In genomic region chrX:7102280-7102679, GRCm38 (mm10) we compare ENCODE assay signal across 26 mouse cellular contexts. TPM values are rescaled to one million over a fixed set of nuclear protein-coding genes. Genes with fewer than 3 reads are reported as not detected.
DNase-seq lines count a peak whose midpoint lies in the region; ATAC-seq and TF ChIP-seq lines count a peak whose summit lies in the region.
"Had no signal": no experiment of that assay in that cellular context is flagged by ENCODE, and none has a peak within 500 bp of the region (broad histone marks: within the 10 kb centered on the region; RNA-seq: fewer than 3 reads in every experiment).

No protein-coding gene starts in this region.

- TF ChIP-seq CTCF in lung, embryonic 14.5 days (IDR thresholded peaks at IDR 0.05; ENCODE audit: low read depth): no peak; the same call in 1 of the 2 replicates
- peak in 1 of 2 experiments; percentile 45; a peak in 2 of 4 replicates for TF ChIP-seq CTCF in CH12.LX (conservative IDR thresholded peaks at IDR 0.05 in 1 of 2, IDR thresholded peaks at IDR 0.05 in 1 of 2; ENCODE audit: low read depth in 2 of 2, low read length in 2 of 2)

- TF ChIP-seq RAD21 in CH12.LX (IDR thresholded peaks at IDR 0.05; ENCODE audit: low read depth, low read length): peak; percentile 46

- no peaks in the 10 kb centered on the region for H3K9me3 ChIP-seq in hindbrain, embryonic 16.5 days (ENCODE audit: control insufficient read depth, low read length)
- no peaks in the 10 kb centered on the region for H3K9me3 ChIP-seq in hindbrain, embryonic 12.5 days (replicated peaks)
- no peaks in the 10 kb centered on the region for H3K9me3 ChIP-seq in lung, embryonic 14.5 days (ENCODE audit: low read depth, low read length)
- H3K9me3 ChIP-seq in CH12.LX (replicated peaks; ENCODE audit: low read length): no peaks in the 10 kb centered on the region
- H3K9me3 ChIP-seq: embryonic facial prominence, embryonic 10.5 days; forebrain, embryonic 13.5 days; heart, embryonic 15.5 days; kidney, embryonic 15.5 days; lung, embryonic 15.5 days had no signal

- ATAC-seq in hindbrain, embryonic 16.5 days: 0 out of 2 replicates have a peak, but pooled peaks have one; percentile 37
- ATAC-seq in hindbrain, embryonic 12.5 days (ENCODE audit: low FRiP score): no peak
- no peak for ATAC-seq in lung, embryonic 14.5 days (ENCODE audit: insufficient read depth)
- ATAC-seq in monocyte, adult 5-6 weeks (replicated peaks; ENCODE audit: insufficient number of reproducible peaks, low FRiP score, low TSS enrichment, poor library complexity, severe bottlenecking): no peak
- ATAC-seq: forebrain, embryonic 13.5 days; intestine, embryonic 16.5 days; midbrain, embryonic 16.5 days had no signal

- in situ Hi-C loops in CH12.LX (cut with MboI; ENCODE audit: low pct_ligation_motif_present, low pct_unique_long_range_greater_than_20kb, low sequenced_read_pairs): no loop called here

- dilution Hi-C loops in CH12.LX (cut with MboI; ENCODE audit: extremely low pct_ligation_motif_present, extremely low pct_unique_long_range_greater_than_20kb, low sequenced_read_pairs): no loop called here

- H3K79me2 ChIP-seq in CH12.LX (replicated peaks; ENCODE audit: control insufficient read depth, extremely low read depth, insufficient read depth, poor library complexity, severe bottlenecking): no peaks in the 10 kb centered on the region

- H3K4me2 ChIP-seq in hindbrain, embryonic 16.5 days (ENCODE audit: low read length): no peak overlapping the region
- no peak overlapping the region for H3K4me2 ChIP-seq in hindbrain, embryonic 12.5 days (replicated peaks)
- no peak overlapping the region for H3K4me2 ChIP-seq in lung, embryonic 14.5 days
- H3K4me2 ChIP-seq in CH12.LX (ENCODE audit: insufficient read depth, low read depth, poor library complexity, severe bottlenecking): no peak overlapping the region
- H3K4me2 ChIP-seq: forebrain, embryonic 13.5 days; heart, embryonic 15.5 days; kidney, embryonic 15.5 days; liver, embryonic 11.5 days; lung, embryonic 15.5 days had no signal

- H3K4me3 ChIP-seq in hindbrain, embryonic 16.5 days (ENCODE audit: low read length): no peak overlapping the region
- H3K4me3 ChIP-seq in hindbrain, embryonic 12.5 days: no peak overlapping the region
- no peak overlapping the region for H3K4me3 ChIP-seq in lung, embryonic 14.5 days (ENCODE audit: low read depth, low read length)
- no peak overlapping the region for H3K4me3 ChIP-seq in CH12.LX (replicated peaks in 1 of 3; ENCODE audit: low read depth in 2 of 3, low read length in 2 of 3, poor library complexity in 1 of 3)
- H3K4me3 ChIP-seq: embryonic facial prominence, embryonic 10.5 days; forebrain, embryonic 13.5 days; heart, embryonic 15.5 days; kidney, embryonic 15.5 days; lung, embryonic 15.5 days had no signal

- H3K27ac ChIP-seq in hindbrain, embryonic 16.5 days (ENCODE audit: low read depth, low read length): no peak overlapping the region
- H3K27ac ChIP-seq in hindbrain, embryonic 12.5 days: no peak overlapping the region
- no peak overlapping the region for H3K27ac ChIP-seq in lung, embryonic 14.5 days (ENCODE audit: low read depth)
- H3K27ac ChIP-seq in CH12.LX (ENCODE audit: insufficient read depth, low read depth): no peak overlapping the region
- H3K27ac ChIP-seq: embryonic facial prominence, embryonic 10.5 days; forebrain, embryonic 13.5 days; heart, embryonic 15.5 days; kidney, embryonic 15.5 days; lung, embryonic 15.5 days had no signal

- H3K27me3 ChIP-seq in hindbrain, embryonic 16.5 days (replicated peaks; ENCODE audit: control insufficient read depth, insufficient read depth, low read length): no peaks in the 10 kb centered on the region
- no peaks in the 10 kb centered on the region for H3K27me3 ChIP-seq in hindbrain, embryonic 12.5 days
- H3K27me3 ChIP-seq in lung, embryonic 14.5 days (ENCODE audit: insufficient read depth, low read length): no peaks in the 10 kb centered on the region
- no peaks in the 10 kb centered on the region for H3K27me3 ChIP-seq in CH12.LX (replicated peaks)
- no peaks in the 10 kb centered on the region for H3K27me3 ChIP-seq in splenic B cell, adult 2 months (ENCODE audit: control insufficient read depth, insufficient read depth, low read length, poor library complexity, severe bottlenecking)
- H3K27me3 ChIP-seq: forebrain, embryonic 13.5 days; heart, embryonic 15.5 days; kidney, embryonic 15.5 days; lung, embryonic 15.5 days had no signal

- DNase-seq in lung, embryonic 14.5 days: peak; percentile 10
- no peak for DNase-seq in lung, postnatal 4 days
- peak; percentile 2 for DNase-seq in CH12.LX (ENCODE audit: extremely low read depth)
- peak; percentile 1 for DNase-seq in splenic B cell, adult 2 months (ENCODE audit: low read depth, low spot score)
- DNase-seq: adrenal gland, postnatal 36 days; cerebellum, adult 2 months; gastrocnemius, postnatal 25 days; retina, postnatal 1 day had no signal

- no peaks in the 10 kb centered on the region for H3K36me3 ChIP-seq in hindbrain, embryonic 16.5 days (ENCODE audit: control insufficient read depth, insufficient read depth, low read length)
- no peaks in the 10 kb centered on the region for H3K36me3 ChIP-seq in hindbrain, embryonic 12.5 days
- H3K36me3 ChIP-seq in lung, embryonic 14.5 days (ENCODE audit: insufficient read depth): no peaks in the 10 kb centered on the region
- no peaks in the 10 kb centered on the region for H3K36me3 ChIP-seq in CH12.LX (replicated peaks in 1 of 2; ENCODE audit: control insufficient read depth in 1 of 2, insufficient read depth in 1 of 2, low read length in 1 of 2)
- no peaks in the 10 kb centered on the region for H3K36me3 ChIP-seq in splenic B cell, adult 2 months (ENCODE audit: control insufficient read depth, insufficient read depth, low read length, poor library complexity, severe bottlenecking)
- H3K36me3 ChIP-seq: embryonic facial prominence, embryonic 10.5 days; heart, embryonic 15.5 days; kidney, embryonic 15.5 days; lung, embryonic 15.5 days had no signal

- H3K4me1 ChIP-seq in hindbrain, embryonic 16.5 days (ENCODE audit: control insufficient read depth, insufficient read depth, low read depth, low read length): no peaks in the 10 kb centered on the region
- no peaks in the 10 kb centered on the region for H3K4me1 ChIP-seq in hindbrain, embryonic 12.5 days
- H3K4me1 ChIP-seq in lung, embryonic 14.5 days (ENCODE audit: insufficient read depth): no peaks in the 10 kb centered on the region
- no peaks in the 10 kb centered on the region for H3K4me1 ChIP-seq in CH12.LX (ENCODE audit: control insufficient read depth in 1 of 2, insufficient read depth in 2 of 2)
- H3K4me1 ChIP-seq: embryonic facial prominence, embryonic 10.5 days; forebrain, embryonic 13.5 days; heart, embryonic 15.5 days; kidney, embryonic 15.5 days; lung, embryonic 15.5 days had no signal

- TF ChIP-seq EP300 in CH12.LX (IDR thresholded peaks at IDR 0.05; ENCODE audit: low read length): no peak

- no peak overlapping the region for H3K9ac ChIP-seq in hindbrain, embryonic 16.5 days (ENCODE audit: low read depth, low read length)
- H3K9ac ChIP-seq in hindbrain, embryonic 12.5 days: no peak overlapping the region
- H3K9ac ChIP-seq in lung, embryonic 14.5 days: no peak overlapping the region
- no peak overlapping the region for H3K9ac ChIP-seq in CH12.LX (ENCODE audit: insufficient read depth, low read depth)
- H3K9ac ChIP-seq: forebrain, embryonic 13.5 days; heart, embryonic 15.5 days; kidney, embryonic 15.5 days; lung, embryonic 15.5 days had no signal

- no peak for TF ChIP-seq POLR2A in CH12.LX (IDR thresholded peaks at IDR 0.05; ENCODE audit: low read depth, low read length)

TF ChIP-seq in CH12.LX, 34 proteins besides CTCF, POLR2A, EP300 and RAD21:
- no peak for TF ChIP-seq SIN3A (IDR thresholded peaks at IDR 0.05; ENCODE audit: low read length)
- peak; percentile 41; the same call in 1 of the 2 replicates for TF ChIP-seq SMC3 (IDR thresholded peaks at IDR 0.05; ENCODE audit: low read depth, low read length)

RNA-seq across cellular contexts. Expression of gene Akap4, which starts 35.0 kb away (rescaled TPM):
- not detected in 2 replicates for polyA plus RNA-seq in hindbrain, embryonic 16.5 days (2015; fragmentation: Nextera tagmentation; extraction: Ambion mirVana)
- polyA plus RNA-seq in hindbrain, embryonic 12.5 days (2016; fragmentation: Nextera tagmentation; extraction: Ambion mirVana): not detected in 2 replicates
- not detected in 2 replicates for polyA plus RNA-seq in lung, embryonic 14.5 days (2014; fragmentation: Nextera tagmentation; extraction: Ambion mirVana)
- not detected in 2 replicates for total RNA-seq in CH12.LX (2012; rRNA removed)
- total RNA-seq in CH12.LX (2014; rRNA removed): not detected in 2 replicates
- polyA plus RNA-seq in CH12.LX (2012; ENCODE audit: insufficient read length, low read depth): not detected in 2 replicates
- total RNA-seq in monocyte, adult 5-6 weeks (2017): 0.48 to 0.75 TPM in 2 of 3 replicates, not detected in the other
- total RNA-seq: adrenal gland, postnatal 36 days; common myeloid progenitor, adult 5-6 weeks; ES-E14; gastrocnemius, postnatal 25 days; heart, adult 8-10 months; layer of hippocampus, adult 18-20 months; megakaryocyte progenitor cell, adult 5-6 weeks had no signal
- polyA plus RNA-seq: cerebellum, adult 2 months; embryonic facial prominence, embryonic 10.5 days; forebrain, embryonic 13.5 days; heart, embryonic 15.5 days; hindbrain, embryonic 11.5 days; intestine, embryonic 16.5 days; kidney, embryonic 15.5 days; limb, embryonic 11.5 days; liver, embryonic 11.5 days; lung, embryonic 15.5 days; midbrain, embryonic 16.5 days had no signal

Comparison
In these comparisons a context has a peak if more than half of its experiments do, and no peak if none do; other contexts are left out.
1. DNase-seq: peak in lung, embryonic 14.5 days (single experiment), CH12.LX (single experiment) and splenic B cell, adult 2 months (single experiment); none in lung, postnatal 4 days (0 of 2).